Mouse (Mus musculus) liver, postnatal 0 days (tissue): ENCODE measurements around the gene Gnb4.

Experiments used
- CTCF ChIP-seq: sonication (generic); IDR thresholded peaks from 2 replicates; pipeline ENCODE4 v1.5.1; 2016; ENCODE audit warnings: antibody characterized with exemption, low read depth
- EP300 ChIP-seq: IDR thresholded peaks from 2 replicates; pipeline ENCODE4 v1.6.1; 2016; ENCODE audit warnings: antibody characterized with exemption, low read depth, mild to moderate bottlenecking

- TF ChIP-seq CTCF (no peak), EP300 (no peak)
Observed at GRCm38 (mm10) chr3:32659506-32659905, 43.1 kb upstream of the Gnb4 start.
